Mouse (Mus musculus): ENCODE measurements around the gene Pgpep1l.

- TF ChIP-seq POLR2A (IDR thresholded peaks at IDR 0.05; ENCODE audit: low read depth, low read length) (no peak), CTCF (IDR thresholded peaks at IDR 0.05; ENCODE audit: extremely low read depth, insufficient read length, insufficient replicate concordance, low read depth, low read length) (no peak)
Measured at GRCm38 (mm10) chr7:68289081-68289480, 25.0 kb upstream of the Pgpep1l start.

All from small intestine, adult 2 months (tissue).